Mouse (Mus musculus): ENCODE results near the gene Med18. TPM values are rescaled to one million over a fixed set of nuclear protein-coding genes. Genes with fewer than 3 reads are reported as not detected.
A peak's percentile ranks its signal among the peaks of the same experiment; 100 is the strongest.

Gene Med18
- 10 to 100 TPM; 27.4 to 30.8 TPM for polyA plus RNA-seq (2017; shearing (Covaris generic))

- peak; percentile 86 for ATAC-seq
These were observed at the start of gene Med18 for GRCm38 (mm10) chr4:132463430-132464254. TSS of gene Med18 (minus strand) at chr4:132463921.

DNA sequence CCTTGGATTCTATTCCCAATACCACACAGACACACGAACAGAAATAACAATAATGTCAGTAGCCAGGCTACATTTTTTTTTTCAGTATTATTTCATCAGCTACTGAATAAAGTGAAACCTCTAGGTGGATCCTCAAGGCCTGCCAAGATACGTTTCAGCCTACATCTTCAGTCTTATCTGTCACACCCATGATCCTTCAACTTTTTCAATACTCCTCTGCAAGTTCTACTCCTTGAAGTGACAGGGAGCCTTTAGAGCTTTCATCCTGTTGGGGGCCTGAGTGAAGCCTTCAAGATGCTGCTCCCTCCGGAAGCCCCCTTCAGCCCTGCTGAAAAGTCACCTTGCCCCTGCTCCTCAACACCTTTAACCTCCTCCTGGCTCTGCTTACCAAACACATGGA is 48.4 kb upstream of the Med18 start:
- no peak for ATAC-seq

GRCm38 (mm10) chr4:132510352-132510798 is 46.7 kb upstream of the Med18 start, which contains the start of gene Sesn2:
TSS of gene Sesn2 (minus strand) at chr4:132510501.
- ATAC-seq = peak; percentile 90

- peak; percentile 9 for ATAC-seq
These were observed 46.0 kb upstream of the Med18 start for GRCm38 (mm10) chr4:132509621-132510296.

- no peak for ATAC-seq
These were observed 43.5 kb upstream of the Med18 start for GRCm38 (mm10) chr4:132507210-132507609.

- no peak for ATAC-seq
These were observed 42.5 kb upstream of the Med18 start for GRCm38 (mm10) chr4:132506250-132506649.

DNA sequence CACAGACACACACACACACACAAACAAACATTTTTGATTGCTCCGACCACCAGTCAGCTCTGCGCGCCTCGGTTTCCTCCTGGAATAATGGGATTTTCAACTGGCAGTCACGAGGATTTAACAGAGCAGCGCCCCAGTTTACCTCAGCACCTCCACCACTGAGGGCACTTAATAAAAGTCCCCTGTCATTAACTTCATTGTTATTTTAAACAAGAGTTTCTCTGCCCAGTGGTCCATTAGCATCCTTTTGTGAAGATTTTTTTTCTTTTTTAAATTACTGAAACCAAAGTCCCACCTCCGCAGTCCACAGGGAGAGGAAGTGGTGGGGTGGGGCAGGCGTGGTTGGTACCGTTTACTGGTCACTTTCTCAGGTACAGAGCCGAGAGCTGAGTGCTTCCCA is 42.1 kb upstream of the Med18 start:
- no peak for ATAC-seq

DNA sequence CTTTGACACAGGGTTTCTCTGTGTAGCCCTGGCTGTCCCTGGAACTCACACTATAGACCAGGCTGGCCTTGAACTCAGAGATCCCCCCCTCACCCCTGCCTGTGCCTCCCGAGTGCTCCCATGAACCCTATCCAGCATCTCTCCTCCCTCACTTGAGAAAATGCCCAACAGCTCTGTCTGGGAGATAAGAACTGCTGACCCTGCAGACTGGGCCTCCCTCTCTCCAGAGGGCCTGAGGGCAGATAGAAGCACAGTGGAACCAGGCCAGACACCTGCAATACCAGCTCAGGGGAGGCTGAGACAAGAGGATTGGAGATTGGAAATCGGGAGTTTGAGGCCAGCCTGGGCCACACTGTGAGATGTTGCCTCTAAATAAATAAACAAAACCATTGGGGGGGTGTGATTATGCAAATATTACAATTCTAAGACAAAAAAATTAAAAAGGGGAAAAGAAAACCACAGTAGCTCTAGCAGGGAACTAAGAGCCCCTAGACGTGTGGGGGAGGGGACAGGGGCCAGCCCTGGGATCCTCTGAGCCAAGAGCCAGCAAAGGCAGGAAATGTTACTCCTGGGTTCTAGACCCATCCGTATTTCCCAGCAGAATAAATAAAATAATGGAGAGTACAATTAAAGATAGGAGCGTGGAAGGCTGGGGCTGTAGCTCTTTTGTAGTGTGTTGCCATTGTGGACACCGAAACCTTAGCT is 41.5 kb upstream of the Med18 start:
- ATAC-seq = no peak

DNA sequence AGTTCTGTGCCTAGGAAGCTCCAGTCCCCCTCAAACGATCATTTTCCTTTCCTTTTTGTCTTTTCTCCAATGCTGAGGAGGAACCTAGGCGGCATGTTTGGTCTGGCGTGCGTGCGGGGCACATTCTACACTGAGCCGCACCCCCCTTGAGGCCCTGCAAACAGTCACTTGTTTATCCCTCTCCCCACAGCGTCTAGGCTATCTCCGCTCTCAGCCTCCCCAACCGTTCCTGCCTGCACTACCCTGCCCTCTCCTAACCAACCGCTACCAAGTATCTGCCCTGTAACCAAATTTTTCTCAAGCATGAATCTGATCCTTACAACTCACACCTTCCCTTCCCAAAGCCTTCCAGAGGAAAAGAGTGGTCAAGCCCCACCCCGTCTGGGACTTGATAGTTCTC is 39.6 kb upstream of the Med18 start:
- no peak for ATAC-seq

GRCm38 (mm10) chr4:132501639-132502038 is 37.9 kb upstream of the Med18 start:
- no peak for ATAC-seq

- no peak for ATAC-seq
These were observed 30.7 kb upstream of the Med18 start for GRCm38 (mm10) chr4:132494271-132494918.

- no peak for ATAC-seq
These were observed 28.7 kb upstream of the Med18 start for GRCm38 (mm10) chr4:132492178-132493060.

DNA sequence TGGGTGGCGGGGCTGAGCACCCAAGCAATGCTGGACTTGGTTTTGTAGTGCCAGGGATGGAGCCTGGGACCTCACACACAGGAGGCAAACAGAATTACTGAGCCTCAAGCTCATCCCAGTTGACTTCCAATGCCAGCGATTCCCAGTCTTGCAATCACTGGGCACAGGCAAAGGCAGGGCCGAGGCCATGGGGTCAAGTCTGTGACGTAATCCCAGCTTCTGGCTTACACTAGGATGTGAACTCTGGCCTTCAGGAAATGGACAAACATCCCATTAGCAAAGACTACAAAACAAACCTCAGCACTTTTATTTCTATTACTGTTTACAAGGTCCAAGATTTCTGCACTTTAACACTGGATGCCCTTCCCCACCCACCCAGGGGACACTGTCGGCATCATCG is 28.0 kb upstream of the Med18 start:
- ATAC-seq = no peak

GRCm38 (mm10) chr4:132491057-132491456 is 27.3 kb upstream of the Med18 start:
- ATAC-seq = no peak

GRCm38 (mm10) chr4:132490273-132491010 is 26.7 kb upstream of the Med18 start:
- ATAC-seq = no peak

DNA sequence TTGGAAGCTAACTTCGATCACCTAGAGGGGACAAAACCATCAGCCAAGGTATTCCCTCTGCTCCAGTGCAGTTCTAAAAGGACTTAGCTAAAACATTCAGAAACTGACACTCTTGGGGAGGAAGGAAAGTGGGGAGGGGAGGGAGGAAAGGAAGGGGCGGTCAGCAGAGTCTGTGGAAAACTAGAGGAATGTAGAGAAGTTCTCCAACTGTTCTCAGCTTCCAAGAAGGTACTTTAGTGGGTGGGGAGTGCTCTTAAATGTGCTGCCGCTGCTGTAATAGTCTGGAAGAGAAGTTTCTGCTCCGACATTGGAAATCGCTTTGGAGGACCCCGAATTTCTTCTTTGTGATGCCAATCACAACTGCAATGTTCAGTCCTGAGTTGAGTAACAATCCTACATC is 25.3 kb upstream of the Med18 start:
- ATAC-seq = no peak

- ATAC-seq = no peak
These were observed 24.8 kb upstream of the Med18 start for GRCm38 (mm10) chr4:132488521-132488920.

GRCm38 (mm10) chr4:132484820-132485219 is 21.1 kb upstream of the Med18 start:
- ATAC-seq = no peak

DNA sequence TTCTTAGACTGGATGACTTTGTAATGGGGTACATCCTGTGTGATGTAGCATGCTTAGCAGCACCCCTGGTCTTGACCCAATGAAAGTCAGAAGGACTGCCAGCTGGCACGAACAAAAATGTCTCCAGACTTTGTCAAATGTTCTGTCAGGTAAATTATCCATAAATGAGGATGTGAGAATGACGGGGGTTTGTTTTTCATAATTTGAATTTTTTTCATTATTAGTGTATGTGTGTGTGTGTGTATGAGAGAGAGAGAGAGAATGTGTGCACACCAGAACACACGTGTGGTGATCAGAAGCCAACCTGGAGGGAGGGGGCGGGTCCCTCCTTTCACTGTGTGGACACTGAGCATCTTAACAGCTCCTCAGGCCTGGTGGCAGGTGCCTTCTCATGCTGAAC is 20.5 kb upstream of the Med18 start:
- no peak for ATAC-seq

DNA sequence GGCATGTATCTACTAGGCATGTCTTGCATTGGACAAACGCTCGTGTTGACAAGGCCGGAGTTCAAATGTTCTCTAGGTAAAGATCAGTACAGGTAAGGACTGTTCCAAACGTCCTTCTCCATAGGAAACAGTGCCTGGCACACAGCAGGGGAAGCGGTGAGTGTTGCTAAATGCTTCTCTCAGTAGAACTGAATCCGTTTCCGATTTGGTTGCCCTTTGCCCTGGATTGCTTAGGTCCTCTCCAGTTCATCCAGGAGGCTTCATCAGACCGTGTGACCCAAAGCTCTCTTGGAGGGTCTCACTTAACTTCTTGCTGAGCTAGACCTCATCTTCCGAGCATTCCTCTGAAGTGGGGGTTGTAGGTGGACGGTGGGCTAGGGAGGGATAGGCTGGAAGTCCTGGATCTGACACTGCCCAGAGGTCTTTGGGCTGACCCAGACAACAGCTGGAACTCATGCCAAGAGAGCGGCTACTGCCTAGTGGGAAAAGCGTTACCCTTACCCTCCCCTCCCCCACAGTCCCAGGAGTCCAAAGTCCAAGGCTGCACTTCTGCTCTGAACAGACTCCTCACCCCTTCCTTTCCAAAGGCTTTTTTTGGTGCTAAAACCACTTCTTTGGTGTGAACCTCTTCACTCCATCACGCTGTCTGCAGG is 19.4 kb upstream of the Med18 start:
- no peak for ATAC-seq
